Mouse (Mus musculus): ENCODE data around the gene Ptov1. TPM values are rescaled to one million over a fixed set of nuclear protein-coding genes. Genes with fewer than 3 reads are reported as not detected.
A peak's percentile ranks its signal among the peaks of the same experiment; 100 is the strongest.

Gene Ptov1
- polyA plus RNA-seq, 1 experiment from 2014 or later: 331 TPM

GRCm38 (mm10) chr7:44905430-44905829 is 35.8 kb upstream of the Ptov1 start:
- Histone ChIP-seq H3K9me3 (ENCODE audit: control insufficient read depth, low read length) (no peaks in the 10 kb centered on the region), H3K4me2 (replicated peaks; ENCODE audit: low read depth, low read length) (no peak overlapping the region), H3K9ac (ENCODE audit: low read depth, low read length) (no peak overlapping the region), H3K27me3 (ENCODE audit: control insufficient read depth, insufficient read depth, low read length) (no peaks in the 10 kb centered on the region), H3K4me3 (ENCODE audit: low read depth, low read length) (no peak overlapping the region), H3K4me1 (replicated peaks; ENCODE audit: control insufficient read depth, insufficient read depth, low read length) (0 out of 2 replicates have a peak, but pooled peaks cover 4% of the 10 kb centered on the region), H3K36me3 (ENCODE audit: control insufficient read depth, insufficient read depth, low read length) (peaks cover 17% of the 10 kb centered on the region), H3K27ac (ENCODE audit: low read depth, low read length) (no peak overlapping the region)
- 93% methylated on average over 20 of the region's 20 CpGs for WGBS
- DNase-seq (ENCODE audit: low spot score) (no peak), ATAC-seq (ENCODE audit: low FRiP score) (no peak)

- H3K9me3 ChIP-seq (ENCODE audit: control insufficient read depth, low read length): no peaks in the 10 kb centered on the region
- H3K27ac ChIP-seq (ENCODE audit: low read depth, low read length): 0 out of 2 replicates have a peak overlapping the region, but pooled peaks have one; percentile 39
- no peaks in the 10 kb centered on the region for H3K27me3 ChIP-seq (ENCODE audit: control insufficient read depth, insufficient read depth, low read length)
- DNase-seq (ENCODE audit: low spot score) (peak; percentile 74), ATAC-seq (ENCODE audit: low FRiP score) (peak; percentile 33; the same call in 1 of the 2 replicates)
- H3K4me3 ChIP-seq (ENCODE audit: low read depth, low read length): 0 out of 2 replicates have a peak overlapping the region, but pooled peaks have one; percentile 14
- no peak overlapping the region; the same call in 1 of the 2 replicates for H3K9ac ChIP-seq (ENCODE audit: low read depth, low read length)
- H3K4me1 ChIP-seq (replicated peaks; ENCODE audit: control insufficient read depth, insufficient read depth, low read length): peaks cover 7% of the 10 kb centered on the region
- H3K4me2 ChIP-seq (replicated peaks; ENCODE audit: low read depth, low read length): peak overlapping the region; percentile 29
- peaks cover 6% of the 10 kb centered on the region; the same call in 1 of the 2 replicates for H3K36me3 ChIP-seq (ENCODE audit: control insufficient read depth, insufficient read depth, low read length)
- WGBS: 20% methylated on average over 21 of the region's 21 CpGs
Observed at GRCm38 (mm10) chr7:44901230-44901722, 31.7 kb upstream of the Ptov1 start.

GRCm38 (mm10) chr7:44900632-44901031 is 31.0 kb upstream of the Ptov1 start:
- no peaks in the 10 kb centered on the region for H3K27me3 ChIP-seq (ENCODE audit: control insufficient read depth, insufficient read depth, low read length)
- H3K27ac ChIP-seq (ENCODE audit: low read depth, low read length): no peak overlapping the region
- H3K9ac ChIP-seq (ENCODE audit: low read depth, low read length): no peak overlapping the region
- peaks cover 7% of the 10 kb centered on the region for H3K4me1 ChIP-seq (replicated peaks; ENCODE audit: control insufficient read depth, insufficient read depth, low read length)
- no peak overlapping the region for H3K4me2 ChIP-seq (replicated peaks; ENCODE audit: low read depth, low read length)
- ATAC-seq (ENCODE audit: low FRiP score): no peak
- DNase-seq (ENCODE audit: low spot score): no peak
- H3K4me3 ChIP-seq (ENCODE audit: low read depth, low read length): no peak overlapping the region
- H3K9me3 ChIP-seq (ENCODE audit: control insufficient read depth, low read length): no peaks in the 10 kb centered on the region
- H3K36me3 ChIP-seq (ENCODE audit: control insufficient read depth, insufficient read depth, low read length): peaks cover 6% of the 10 kb centered on the region; the same call in 1 of the 2 replicates
- 83% methylated on average over 11 of the region's 11 CpGs for WGBS

- Histone ChIP-seq H3K4me1 (replicated peaks; ENCODE audit: control insufficient read depth, insufficient read depth, low read length) (peaks cover 7% of the 10 kb centered on the region), H3K4me2 (replicated peaks; ENCODE audit: low read depth, low read length) (no peak overlapping the region), H3K9me3 (ENCODE audit: control insufficient read depth, low read length) (no peaks in the 10 kb centered on the region), H3K9ac (ENCODE audit: low read depth, low read length) (no peak overlapping the region), H3K27me3 (ENCODE audit: control insufficient read depth, insufficient read depth, low read length) (no peaks in the 10 kb centered on the region), H3K27ac (ENCODE audit: low read depth, low read length) (no peak overlapping the region), H3K4me3 (ENCODE audit: low read depth, low read length) (no peak overlapping the region), H3K36me3 (ENCODE audit: control insufficient read depth, insufficient read depth, low read length) (peaks cover 6% of the 10 kb centered on the region; the same call in 1 of the 2 replicates)
- DNase-seq (ENCODE audit: low spot score): no peak
- 35% methylated on average over 19 of the region's 19 CpGs for WGBS
- ATAC-seq (ENCODE audit: low FRiP score): no peak
Observed at GRCm38 (mm10) chr7:44898607-44899006, 29.0 kb upstream of the Ptov1 start.

- DNase-seq (ENCODE audit: low spot score) (no peak), ATAC-seq (ENCODE audit: low FRiP score) (no peak)
- H3K4me1 ChIP-seq (replicated peaks; ENCODE audit: control insufficient read depth, insufficient read depth, low read length): peaks cover 6% of the 10 kb centered on the region
- peak overlapping the region; percentile 79 for H3K9ac ChIP-seq (ENCODE audit: low read depth, low read length)
- 41% methylated on average over 10 of the region's 10 CpGs for WGBS
- peak overlapping the region; percentile 78 for H3K4me2 ChIP-seq (replicated peaks; ENCODE audit: low read depth, low read length)
- peak overlapping the region; percentile 78 for H3K27ac ChIP-seq (ENCODE audit: low read depth, low read length)
- H3K36me3 ChIP-seq (ENCODE audit: control insufficient read depth, insufficient read depth, low read length): no peaks in the 10 kb centered on the region
- H3K4me3 ChIP-seq (ENCODE audit: low read depth, low read length): peak overlapping the region; percentile 53
- no peaks in the 10 kb centered on the region for H3K9me3 ChIP-seq (ENCODE audit: control insufficient read depth, low read length)
- no peaks in the 10 kb centered on the region for H3K27me3 ChIP-seq (ENCODE audit: control insufficient read depth, insufficient read depth, low read length)
Observed at GRCm38 (mm10) chr7:44896499-44896898, 26.9 kb upstream of the Ptov1 start.

- Histone ChIP-seq H3K27ac (ENCODE audit: low read depth, low read length) (peak within 1 kb of the TSS; percentile 78), H3K4me1 (replicated peaks; ENCODE audit: control insufficient read depth, insufficient read depth, low read length) (peaks cover 6% of the 10 kb centered on the region), H3K9ac (ENCODE audit: low read depth, low read length) (peak within 1 kb of the TSS; percentile 79), H3K36me3 (ENCODE audit: control insufficient read depth, insufficient read depth, low read length) (no peaks in the 10 kb centered on the region; the same call in 1 of the 2 replicates), H3K27me3 (ENCODE audit: control insufficient read depth, insufficient read depth, low read length) (no peaks in the 10 kb centered on the region), H3K9me3 (ENCODE audit: control insufficient read depth, low read length) (no peaks in the 10 kb centered on the region), H3K4me2 (replicated peaks; ENCODE audit: low read depth, low read length) (peak within 1 kb of the TSS; percentile 78), H3K4me3 (ENCODE audit: low read depth, low read length) (peak within 1 kb of the TSS; percentile 53)
- peak; percentile 74 for ATAC-seq (ENCODE audit: low FRiP score)
- 1% methylated on average over 34 of the region's 34 CpGs for WGBS
- peak; percentile 91 for DNase-seq (ENCODE audit: low spot score)
Observed at GRCm38 (mm10) chr7:44895593-44896434, 26.2 kb upstream of the Ptov1 start, which contains the start of gene Fuz. Gene Fuz, plus strand, starts transcription at chr7:44896079.

GRCm38 (mm10) chr7:44895206-44895592 is 25.6 kb upstream of the Ptov1 start:
- DNase-seq (ENCODE audit: low spot score) (no peak), ATAC-seq (ENCODE audit: low FRiP score) (no peak)
- Histone ChIP-seq H3K9ac (ENCODE audit: low read depth, low read length) (no peak overlapping the region), H3K4me3 (ENCODE audit: low read depth, low read length) (peak overlapping the region; percentile 53; the same call in 1 of the 2 replicates), H3K27ac (ENCODE audit: low read depth, low read length) (peak overlapping the region; percentile 78), H3K4me2 (replicated peaks; ENCODE audit: low read depth, low read length) (peak overlapping the region; percentile 78), H3K27me3 (ENCODE audit: control insufficient read depth, insufficient read depth, low read length) (no peaks in the 10 kb centered on the region), H3K9me3 (ENCODE audit: control insufficient read depth, low read length) (no peaks in the 10 kb centered on the region), H3K4me1 (replicated peaks; ENCODE audit: control insufficient read depth, insufficient read depth, low read length) (peaks cover 7% of the 10 kb centered on the region), H3K36me3 (ENCODE audit: control insufficient read depth, insufficient read depth, low read length) (peaks cover 2% of the 10 kb centered on the region; the same call in 1 of the 2 replicates)
- 48% methylated on average over 7 of the region's 7 CpGs for WGBS

GRCm38 (mm10) chr7:44894175-44894574 is 24.6 kb upstream of the Ptov1 start:
- Histone ChIP-seq H3K27ac (ENCODE audit: low read depth, low read length) (no peak overlapping the region), H3K4me3 (ENCODE audit: low read depth, low read length) (no peak overlapping the region), H3K36me3 (ENCODE audit: control insufficient read depth, insufficient read depth, low read length) (peaks cover 2% of the 10 kb centered on the region; the same call in 1 of the 2 replicates), H3K27me3 (ENCODE audit: control insufficient read depth, insufficient read depth, low read length) (no peaks in the 10 kb centered on the region), H3K9me3 (ENCODE audit: control insufficient read depth, low read length) (no peaks in the 10 kb centered on the region), H3K4me2 (replicated peaks; ENCODE audit: low read depth, low read length) (no peak overlapping the region), H3K4me1 (replicated peaks; ENCODE audit: control insufficient read depth, insufficient read depth, low read length) (peaks cover 7% of the 10 kb centered on the region), H3K9ac (ENCODE audit: low read depth, low read length) (no peak overlapping the region)
- 94% methylated on average over 3 of the region's 3 CpGs for WGBS
- no peak for DNase-seq (ENCODE audit: low spot score)
- ATAC-seq (ENCODE audit: low FRiP score): no peak

Data from hindbrain, embryonic 11.5 days (tissue).